Mouse (Mus musculus) kidney, adult 8-10 months (tissue): Measurements from ENCODE around the gene Smpd3.

Source experiments
- DNase-seq, 2 experiments: peaks; one replicate each; pipeline ENCODE4 v3.0.0; 2022

Gene Smpd3

GRCm38 (mm10) chr8:106211421-106211820, 126.4 kb downstream of the Smpd3 start:
- DNase-seq = no peak

- DNase-seq = peak; percentile 92 to 95
These were observed 126.9 kb downstream of the Smpd3 start, which contains the start of the genes Slc7a6os and Prmt7 for GRCm38 (mm10) chr8:106210821-106211345. TSS of gene Slc7a6os (minus strand) at chr8:106210935. TSS of gene Prmt7 (plus strand) at chr8:106210936.

GRCm38 (mm10) chr8:106210035-106210731, 127.6 kb downstream of the Smpd3 start:
- DNase-seq = peak in 1 of 2 experiments; percentile 8
